In genomic region chr12:75283226-75283625, GRCm38 (mm10) we compare ENCODE assay signal across 11 mouse cellular contexts. TPM values are rescaled to one million over a fixed set of nuclear protein-coding genes. Genes with fewer than 3 reads are reported as not detected.
DNase-seq lines count a peak whose midpoint lies in the region; ATAC-seq and TF ChIP-seq lines count a peak whose summit lies in the region.
"Had no signal": no experiment of that assay in that cellular context is flagged by ENCODE, and none has a peak within 500 bp of the region (broad histone marks: within the 10 kb centered on the region; RNA-seq: fewer than 3 reads in every experiment).

No protein-coding gene starts in this region.

- peak; percentile 98 for TF ChIP-seq EP300 in lung, postnatal 0 days (IDR thresholded peaks at IDR 0.05)

- H3K4me2 ChIP-seq in lung, postnatal 0 days (replicated peaks; ENCODE audit: low read depth, low read length): no peak overlapping the region
- H3K4me2 ChIP-seq: embryonic facial prominence, embryonic 12.5 days; limb, embryonic 15.5 days had no signal

- peak; percentile 100 for ATAC-seq in activated CD4-positive, CD25-positive, alpha-beta regulatory T cell, adult 4 months
- peak; percentile 95 for ATAC-seq in lung, postnatal 0 days

- H3K36me3 ChIP-seq in lung, postnatal 0 days (ENCODE audit: insufficient read depth, low read length): no peaks in the 10 kb centered on the region
- H3K36me3 ChIP-seq: embryonic facial prominence, embryonic 12.5 days; limb, embryonic 15.5 days had no signal

- H3K4me3 ChIP-seq in lung, postnatal 0 days (ENCODE audit: low read depth, low read length): no peak overlapping the region
- H3K4me3 ChIP-seq: embryonic facial prominence, embryonic 12.5 days; limb, embryonic 15.5 days had no signal

- H3K9me3 ChIP-seq in lung, postnatal 0 days (ENCODE audit: low read length): no peaks in the 10 kb centered on the region
- H3K9me3 ChIP-seq: embryonic facial prominence, embryonic 12.5 days; limb, embryonic 15.5 days had no signal

- H3K27me3 ChIP-seq in lung, postnatal 0 days (replicated peaks; ENCODE audit: insufficient read depth, low read length): no peaks in the 10 kb centered on the region
- H3K27me3 ChIP-seq: embryonic facial prominence, embryonic 12.5 days; limb, embryonic 15.5 days had no signal

- WGBS in lung, postnatal 0 days: 9% methylated on average over 2 of the region's 2 CpGs

- TF ChIP-seq CTCF in lung, postnatal 0 days (IDR thresholded peaks at IDR 0.05): no peak

- peak; percentile 55 for DNase-seq in heart, adult 8-10 months (ENCODE audit: low spot score)
- DNase-seq in heart, postnatal 25 days (ENCODE audit: low spot score): no peak
- peak; percentile 84 for DNase-seq in lung, postnatal 0 days (ENCODE audit: low spot score)
- DNase-seq in thymus, adult 18-20 months: peak; percentile 25 to 65
- no peak for DNase-seq in yolk sac, embryonic 10.5 days (ENCODE audit: low spot score)
- DNase-seq in right cerebral cortex, postnatal 36 days (ENCODE audit: low spot score in 2 of 2): no peak
- no peak for DNase-seq in cerebellum, adult 11 months
- DNase-seq: kidney, postnatal 10 days had no signal

- H3K4me1 ChIP-seq in lung, postnatal 0 days (ENCODE audit: insufficient read depth, low read depth, low read length): peaks cover 14% of the 10 kb centered on the region; the same call in 1 of the 2 replicates
- H3K4me1 ChIP-seq: embryonic facial prominence, embryonic 12.5 days had no signal

- H3K9ac ChIP-seq in lung, postnatal 0 days (replicated peaks; ENCODE audit: low read depth): no peak overlapping the region
- H3K9ac ChIP-seq: embryonic facial prominence, embryonic 12.5 days; limb, embryonic 15.5 days had no signal

- peak overlapping the region; percentile 38; the same call in 1 of the 2 replicates for H3K27ac ChIP-seq in lung, postnatal 0 days (ENCODE audit: low read length)
- H3K27ac ChIP-seq: embryonic facial prominence, embryonic 12.5 days; limb, embryonic 15.5 days had no signal

- intact Hi-C loops in heart, postnatal 25 days (cut with DNase I): loop anchor here (5.0 kb wide), 3 partner anchors 39 to 164 kb away; no protein-coding TSS in a partner anchor

RNA-seq across cellular contexts. Expression of gene Rhoj, which starts 24.9 kb away (rescaled TPM):
- 10 to 100 TPM; 21.1 to 29.9 (median 25.7) TPM for total RNA-seq in heart, adult 8-10 months (2022)
- total RNA-seq in heart, postnatal 25 days (2021): 10 to 100 TPM; 32.2 to 41.4 TPM
- not detected for polyA plus RNA-seq in activated CD4-positive, CD25-positive, alpha-beta regulatory T cell, adult 4 months (2017; shearing (Covaris generic))
- 95.8 and 102 TPM in 2 replicates for polyA plus RNA-seq in lung, postnatal 0 days (2015; fragmentation: Nextera tagmentation; extraction: Ambion mirVana)

Comparison
In these comparisons a context has a peak if more than half of its experiments do, and no peak if none do; other contexts are left out.
1. DNase-seq: peak in heart, adult 8-10 months (single experiment), lung, postnatal 0 days (single experiment) and thymus, adult 18-20 months (2 of 2); none in heart, postnatal 25 days (single experiment), yolk sac, embryonic 10.5 days (single experiment), right cerebral cortex, postnatal 36 days (0 of 2) and cerebellum, adult 11 months (single experiment).